Comparison of ENCODE assay signal across 8 mouse cellular contexts in the genomic region with DNA sequence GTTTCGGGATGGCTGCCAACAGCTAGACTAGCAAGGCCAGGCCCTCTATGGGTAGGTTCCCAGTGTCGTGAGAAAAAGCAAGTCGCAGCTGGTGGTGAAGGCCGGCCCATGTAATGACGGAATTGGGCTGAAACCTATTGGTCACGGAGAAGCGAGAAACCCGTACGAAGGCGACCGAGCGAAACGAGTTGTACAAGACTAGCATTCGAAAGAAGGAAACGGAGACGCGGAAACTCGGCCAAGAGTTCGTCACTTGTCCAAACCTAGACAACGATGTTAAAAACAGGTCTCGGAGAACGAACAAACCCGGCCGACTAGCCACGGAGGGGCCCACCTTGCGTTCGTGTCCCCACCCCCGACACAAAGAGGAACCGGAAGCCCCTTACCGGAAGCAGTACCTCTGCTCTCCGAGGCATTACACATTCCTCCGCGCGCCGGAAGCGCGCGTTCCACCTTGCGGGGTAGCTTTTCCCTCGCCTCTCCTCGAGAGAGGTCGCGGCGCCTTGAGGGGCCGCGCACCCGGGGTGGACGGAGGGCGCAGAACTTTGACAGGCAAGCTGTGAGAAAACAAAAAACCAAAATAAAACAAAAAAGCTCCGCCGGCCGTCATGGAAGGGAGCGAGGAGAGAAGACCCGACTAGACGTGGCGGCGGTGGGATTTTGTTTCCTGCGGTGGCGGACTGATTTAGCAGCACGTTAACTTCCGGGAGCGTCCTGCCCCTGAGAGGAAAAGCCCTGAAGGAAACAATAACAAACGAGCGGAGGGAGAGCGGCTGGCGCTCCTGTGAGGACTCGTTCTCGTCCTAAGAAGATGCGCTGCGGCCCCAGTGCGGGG. TPM values are rescaled to one million over a fixed set of nuclear protein-coding genes. Genes with fewer than 3 reads are reported as not detected.
DNase-seq lines count a peak whose midpoint lies in the region; ATAC-seq lines count a peak whose summit lies in the region.

A gene (plus strand): TSS at position 437 of the 835 bp plus-strand sequence.
A gene (minus strand): TSS at position 687 of the 835 bp plus-strand sequence.

- peak; percentile 71 for DNase-seq in c-Kit-negative CD71-positive TER-119-positive erythroid progenitor cells, embryonic 14.5 days (ENCODE audit: low read depth, low spot score)
- DNase-seq in fibroblast of lung, adult 2 months (ENCODE audit: low read depth): peak; percentile 94
- peak; percentile 94 for DNase-seq in kidney, postnatal 14 days
- DNase-seq in liver, embryonic 13.5 days: peak; percentile 87
- peak; percentile 97 for DNase-seq in neural tube, embryonic 10.5 days (ENCODE audit: extremely low spot score, low spot score)

- no peaks in the 10 kb centered on the region for H3K9me3 ChIP-seq in heart, embryonic 14.5 days (ENCODE audit: control insufficient read depth, low read length)
- H3K9me3 ChIP-seq in liver, embryonic 13.5 days (replicated peaks): no peaks in the 10 kb centered on the region
- no peaks in the 10 kb centered on the region for H3K9me3 ChIP-seq in stomach, embryonic 16.5 days (replicated peaks; ENCODE audit: control insufficient read depth, low read length)

- H3K4me3 ChIP-seq in heart, embryonic 14.5 days (ENCODE audit: control insufficient read depth in 1 of 2, insufficient read depth in 1 of 2, low read depth in 1 of 2, low read length in 2 of 2): peak within 1 kb of the TSS; percentile 61 to 94
- H3K4me3 ChIP-seq in liver, embryonic 13.5 days (replicated peaks): peak within 1 kb of the TSS; percentile 99
- peak within 1 kb of the TSS; percentile 59 for H3K4me3 ChIP-seq in stomach, embryonic 16.5 days (replicated peaks; ENCODE audit: low read length)

- H3K9ac ChIP-seq in heart, embryonic 14.5 days (ENCODE audit: low read length): peak within 1 kb of the TSS; percentile 96
- peak within 1 kb of the TSS; percentile 93 for H3K9ac ChIP-seq in liver, embryonic 13.5 days
- H3K9ac ChIP-seq in stomach, embryonic 16.5 days (ENCODE audit: low read length): peak within 1 kb of the TSS; percentile 91

- under 1% methylated on average over 71 of the region's 71 CpGs for WGBS in heart, embryonic 14.5 days
- WGBS in liver, embryonic 13.5 days (ENCODE audit: insufficient replicate concordance): under 1% methylated on average over 71 of the region's 71 CpGs
- WGBS in stomach, embryonic 16.5 days: under 1% methylated on average over 71 of the region's 71 CpGs

- H3K4me2 ChIP-seq in heart, embryonic 14.5 days (ENCODE audit: low read length): peak within 1 kb of the TSS; percentile 94
- peak within 1 kb of the TSS; percentile 91 for H3K4me2 ChIP-seq in liver, embryonic 13.5 days
- H3K4me2 ChIP-seq in stomach, embryonic 16.5 days (ENCODE audit: low read depth, low read length): peak within 1 kb of the TSS; percentile 95

- ATAC-seq in CD4-positive, CD25-positive, alpha-beta regulatory T cell, adult 4 months: peak; percentile 91
- peak; percentile 91 for ATAC-seq in heart, embryonic 14.5 days (ENCODE audit: insufficient number of reproducible peaks, insufficient read depth, low FRiP score, low read depth)
- peak; percentile 96 for ATAC-seq in liver, embryonic 13.5 days (ENCODE audit: low read depth)
- peak; percentile 98 for ATAC-seq in stomach, embryonic 16.5 days (ENCODE audit: insufficient read depth, low FRiP score)

- H3K4me1 ChIP-seq in heart, embryonic 14.5 days (ENCODE audit: control insufficient read depth in 2 of 2, insufficient read depth in 2 of 2, low read length in 2 of 2): peaks cover 0 to 15% of the 10 kb centered on the region in 2 experiments; a peak in 2 of 4 replicates
- peaks cover 24% of the 10 kb centered on the region for H3K4me1 ChIP-seq in liver, embryonic 13.5 days (replicated peaks)
- peaks cover 9% of the 10 kb centered on the region; the same call in 1 of the 2 replicates for H3K4me1 ChIP-seq in stomach, embryonic 16.5 days (ENCODE audit: control insufficient read depth, insufficient read depth, low read length)

- H3K27me3 ChIP-seq in heart, embryonic 14.5 days (ENCODE audit: control insufficient read depth, insufficient read depth, low read length): no peaks in the 10 kb centered on the region
- H3K27me3 ChIP-seq in liver, embryonic 13.5 days: no peaks in the 10 kb centered on the region
- no peaks in the 10 kb centered on the region for H3K27me3 ChIP-seq in stomach, embryonic 16.5 days (ENCODE audit: control insufficient read depth, insufficient read depth, low read length)

- H3K27ac ChIP-seq in heart, embryonic 14.5 days (replicated peaks in 1 of 2; ENCODE audit: control insufficient read depth in 1 of 2, insufficient read depth in 1 of 2, low read depth in 2 of 2, low read length in 2 of 2): peak within 1 kb of the TSS; percentile 94 to 98
- H3K27ac ChIP-seq in liver, embryonic 13.5 days: peak within 1 kb of the TSS; percentile 93
- peak within 1 kb of the TSS; percentile 99 for H3K27ac ChIP-seq in stomach, embryonic 16.5 days (ENCODE audit: low read length)

- peaks cover 24% of the 10 kb centered on the region for H3K36me3 ChIP-seq in heart, embryonic 14.5 days (ENCODE audit: control insufficient read depth, insufficient read depth, low read length)
- peaks cover 22% of the 10 kb centered on the region for H3K36me3 ChIP-seq in liver, embryonic 13.5 days
- H3K36me3 ChIP-seq in stomach, embryonic 16.5 days (ENCODE audit: control insufficient read depth, insufficient read depth, low read length): 0 out of 2 replicates have a peak, but pooled peaks cover 11% of the 10 kb centered on the region

RNA-seq across cellular contexts. Expression of the first gene that starts in this region (rescaled TPM):
- 10 to 100 TPM; 82.2 to 92.8 TPM for polyA plus RNA-seq in CD4-positive, CD25-positive, alpha-beta regulatory T cell, adult 4 months (2017; shearing (Covaris generic))
- 38.5 and 39.3 TPM in 2 replicates for polyA plus RNA-seq in heart, embryonic 14.5 days (2014; fragmentation: Nextera tagmentation; extraction: Ambion mirVana)
- polyA plus RNA-seq in liver, embryonic 13.5 days (2015; fragmentation: Nextera tagmentation; extraction: Ambion mirVana): 21.8 and 24.9 TPM in 2 replicates
- polyA plus RNA-seq in stomach, embryonic 16.5 days (2015; fragmentation: Nextera tagmentation; extraction: Ambion mirVana): 37.5 and 39.4 TPM in 2 replicates

RNA-seq across cellular contexts. Expression of the second gene that starts in this region (rescaled TPM):
- polyA plus RNA-seq in CD4-positive, CD25-positive, alpha-beta regulatory T cell, adult 4 months (2017; shearing (Covaris generic)): 10 to 100 TPM in 1 of 2 experiments, 1 to 10 TPM in 1; 8.9 to 15.0 TPM
- polyA plus RNA-seq in heart, embryonic 14.5 days (2014; fragmentation: Nextera tagmentation; extraction: Ambion mirVana): 21.1 and 21.8 TPM in 2 replicates
- polyA plus RNA-seq in liver, embryonic 13.5 days (2015; fragmentation: Nextera tagmentation; extraction: Ambion mirVana): 17.2 and 21.0 TPM in 2 replicates
- polyA plus RNA-seq in stomach, embryonic 16.5 days (2015; fragmentation: Nextera tagmentation; extraction: Ambion mirVana): 19.3 and 20.8 TPM in 2 replicates

Comparison
In these comparisons a context has a peak if more than half of its experiments do, and no peak if none do; other contexts are left out.
1. Peak in every context shown above with its lines: DNase-seq, ATAC-seq, H3K4me3 ChIP-seq and H3K27ac ChIP-seq.